Mouse (Mus musculus) kidney, postnatal 25 days (tissue): Measurements from ENCODE around the gene 9430097D07Rik.

ENCODE experiments used
- DNase-seq, 2 experiments: peaks; one replicate each; pipeline ENCODE4 v3.0.0; 2021; ENCODE audit warnings: mixed read lengths in 2 of 2

Gene 9430097D07Rik

GRCm38 (mm10) chr2:32575586-32576160 is at the start of gene 9430097D07Rik:
Gene 9430097D07Rik, minus strand, starts transcription at chr2:32575684.
- no peak for DNase-seq

- no peak for DNase-seq
Observed at GRCm38 (mm10) chr2:32624111-32624748, 48.7 kb upstream of the 9430097D07Rik start.

GRCm38 (mm10) chr2:32621517-32621859 is 46.0 kb upstream of the 9430097D07Rik start, which contains the start of gene Ak1:
Gene Ak1, plus strand, starts transcription at chr2:32621758.
- no peak for DNase-seq

- peak; percentile 84 to 90 for DNase-seq
Observed at GRCm38 (mm10) chr2:32620682-32621516, 45.4 kb upstream of the 9430097D07Rik start.

- no peak for DNase-seq
Observed at GRCm38 (mm10) chr2:32618051-32618450, 42.6 kb upstream of the 9430097D07Rik start.

- DNase-seq: no peak
Observed at GRCm38 (mm10) chr2:32617601-32618000, 42.1 kb upstream of the 9430097D07Rik start.

GRCm38 (mm10) chr2:32617109-32617508 is 41.6 kb upstream of the 9430097D07Rik start:
- no peak for DNase-seq

- DNase-seq: no peak
Observed at GRCm38 (mm10) chr2:32612274-32612673, 36.8 kb upstream of the 9430097D07Rik start.

GRCm38 (mm10) chr2:32610610-32611229 is 35.2 kb upstream of the 9430097D07Rik start:
- peak in 1 of 2 experiments; percentile 61 for DNase-seq

GRCm38 (mm10) chr2:32608778-32609435 is 33.4 kb upstream of the 9430097D07Rik start:
- DNase-seq: no peak

- DNase-seq: peak; percentile 66 to 83
Observed at GRCm38 (mm10) chr2:32608141-32608777, 32.8 kb upstream of the 9430097D07Rik start.

- peak in 1 of 2 experiments; percentile 24 for DNase-seq
Observed at GRCm38 (mm10) chr2:32607262-32607947, 31.9 kb upstream of the 9430097D07Rik start.

GRCm38 (mm10) chr2:32606161-32607142 is 31.0 kb upstream of the 9430097D07Rik start:
- DNase-seq: peak; percentile 82 to 88

GRCm38 (mm10) chr2:32604631-32605030 is 29.1 kb upstream of the 9430097D07Rik start:
- DNase-seq: no peak

GRCm38 (mm10) chr2:32602600-32603054 is 27.1 kb upstream of the 9430097D07Rik start:
- peak; percentile 88 to 94 for DNase-seq

GRCm38 (mm10) chr2:32601417-32602065 is 26.1 kb upstream of the 9430097D07Rik start:
- DNase-seq: peak; percentile 55 to 68

- no peak for DNase-seq
Observed at GRCm38 (mm10) chr2:32599409-32599808, 23.9 kb upstream of the 9430097D07Rik start, which contains the start of gene St6galnac6. Gene St6galnac6, plus strand, starts transcription at chr2:32599709.

GRCm38 (mm10) chr2:32598506-32598905 is 23.0 kb upstream of the 9430097D07Rik start:
- peak; percentile 74 to 80 for DNase-seq

GRCm38 (mm10) chr2:32597699-32598098 is 22.2 kb upstream of the 9430097D07Rik start:
- DNase-seq: no peak
